In the genomic region with DNA sequence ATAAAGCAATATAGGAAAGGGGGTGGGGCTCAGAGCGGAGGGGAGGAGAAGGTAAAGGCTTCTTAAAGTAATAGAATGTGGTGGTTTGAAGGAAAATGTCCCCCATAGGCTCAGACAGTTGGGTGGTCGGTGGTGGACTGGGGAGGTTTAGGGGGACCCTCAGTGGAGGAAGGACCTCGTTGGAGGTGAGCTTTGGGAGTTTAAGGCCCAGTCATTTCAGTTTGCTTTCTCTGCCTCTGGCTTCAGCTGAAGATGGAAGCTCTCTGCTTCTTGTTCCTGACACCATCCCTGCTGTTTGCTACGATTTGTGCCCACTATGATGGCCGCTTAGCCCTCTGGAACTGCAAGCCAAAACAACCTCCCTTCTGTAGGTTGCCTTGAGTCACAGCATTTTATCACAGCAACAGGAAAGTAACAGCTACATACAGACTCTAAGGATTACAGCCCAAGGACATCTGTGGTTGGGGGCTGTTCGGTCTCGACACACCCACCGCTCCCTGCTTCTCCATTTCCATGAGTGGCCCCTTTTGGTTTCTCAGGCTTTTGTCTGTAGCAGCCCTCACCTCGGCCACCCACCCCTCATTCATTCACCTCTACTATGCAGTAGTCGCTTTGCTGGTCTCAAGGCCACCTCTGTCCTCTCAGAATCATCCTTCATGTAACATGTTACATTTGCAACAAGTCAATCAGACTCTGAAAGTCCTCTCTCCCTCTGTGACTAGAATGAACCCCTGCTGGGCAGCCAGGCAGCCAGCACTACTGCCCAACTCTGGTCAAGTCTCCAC, we compare ENCODE assay signal across 10 mouse cellular contexts. TPM values are rescaled to one million over a fixed set of nuclear protein-coding genes. Genes with fewer than 3 reads are reported as not detected.
"Had no signal": no experiment of that assay in that cellular context is flagged by ENCODE, and none has a peak within 500 bp of the region (broad histone marks: within the 10 kb centered on the region; RNA-seq: fewer than 3 reads in every experiment).

No protein-coding gene starts in this region.

- H3K4me3 ChIP-seq: kidney, embryonic 15.5 days; left cerebral cortex, adult 2 months; limb, embryonic 10.5 days; midbrain, embryonic 13.5 days had no signal

- H3K9me3 ChIP-seq: kidney, embryonic 15.5 days; limb, embryonic 10.5 days; midbrain, embryonic 13.5 days had no signal

- ATAC-seq: midbrain, embryonic 13.5 days had no signal

- H3K9ac ChIP-seq: kidney, embryonic 15.5 days; midbrain, embryonic 13.5 days had no signal

- H3K27ac ChIP-seq: kidney, embryonic 15.5 days; left cerebral cortex, adult 2 months; limb, embryonic 10.5 days; midbrain, embryonic 13.5 days had no signal

- H3K27me3 ChIP-seq: kidney, embryonic 15.5 days; midbrain, embryonic 13.5 days had no signal

- H3K4me2 ChIP-seq: kidney, embryonic 15.5 days; liver, embryonic 11.5 days; midbrain, embryonic 13.5 days had no signal

- DNase-seq: kidney, adult 18-20 months had no signal

RNA-seq across cellular contexts. Expression of a gene that starts 1.9 kb away (rescaled TPM):
- polyA plus RNA-seq: limb, embryonic 10.5 days; limb, embryonic 14.5 days; liver, embryonic 11.5 days; midbrain, embryonic 13.5 days; midbrain, postnatal 0 days; neural tube, embryonic 14.5 days; thymus, postnatal 0 days had no signal
